Mouse (Mus musculus) kidney, embryonic 15.5 days (tissue): ENCODE results near the gene Fam83f. TPM values are rescaled to one million over a fixed set of nuclear protein-coding genes. Genes with fewer than 3 reads are reported as not detected.

Source experiments
- ATAC-seq: fragments of 200-750 bp; cut with Nextera tagmentation; replicated peaks from 2 replicates; pipeline ENCODE4 v1.8.0; 2017; ENCODE audit warnings: moderate TSS enrichment; ENCODE audit not compliant: low FRiP score
- H3K27ac ChIP-seq: fragments of 300-500 bp; sonication (generic); 2 replicates; pipeline ENCODE4 v1.5.1; 2015; ENCODE audit warnings: mild to moderate bottlenecking, inconsistent platforms
- H3K27me3 ChIP-seq: fragments of 300-500 bp; sonication (generic); 2 replicates; pipeline ENCODE4 v1.6.1; 2015; ENCODE audit warnings: inconsistent platforms
- H3K36me3 ChIP-seq: fragments of 300-500 bp; sonication (generic); 2 replicates; pipeline ENCODE4 v1.6.1; 2015; ENCODE audit warnings: inconsistent platforms
- H3K4me1 ChIP-seq: fragments of 300-500 bp; sonication (generic); 2 replicates; pipeline ENCODE4 v1.6.1; 2015; ENCODE audit warnings: inconsistent platforms
- H3K4me2 ChIP-seq: fragments of 300-500 bp; sonication (generic); 2 replicates; pipeline ENCODE4 v1.6.1; 2015; ENCODE audit warnings: moderate library complexity, mild to moderate bottlenecking, inconsistent platforms
- H3K4me3 ChIP-seq: fragments of 300-500 bp; sonication (generic); replicated peaks from 2 replicates; pipeline ENCODE4 v1.5.1; 2015; ENCODE audit warnings: mild to moderate bottlenecking, inconsistent platforms
- H3K9ac ChIP-seq: fragments of 300-500 bp; sonication (generic); 2 replicates; pipeline ENCODE4 v1.6.1; 2015; ENCODE audit warnings: mild to moderate bottlenecking, inconsistent platforms
- H3K9me3 ChIP-seq: fragments of 300-500 bp; sonication (generic); replicated peaks from 2 replicates; pipeline ENCODE4 v1.6.1; 2016; ENCODE audit warnings: inconsistent platforms
- WGBS: fragments of 180-500 bp; shearing (Covaris S2); methylation state at CpG from one replicate; pipeline ENCODE4 v1.1.7; 2015; ENCODE audit warnings: mixed read lengths; 5-methylcytosine and 5-hydroxymethylcytosine counted together
- polyA plus RNA-seq: library from polyadenylated mRNA; unstranded; fragments of >200 nt; fragmentation: Nextera tagmentation; extraction: Ambion mirVana; gene quantifications from 2 replicates; pipeline ENCODE4 v1.2.1, GENCODE M21; 2015

Gene Fam83f
- polyA plus RNA-seq, result 3.8 and 4.1 TPM in 2 replicates

GRCm38 (mm10) chr15:80671295-80672252, at the start of gene Fam83f:
Gene Fam83f (plus strand): TSS chr15:80671847.
- Histone ChIP-seq H3K27me3 (peaks cover 46% of the 10 kb centered on the region), H3K9ac (peak within 1 kb of the TSS; percentile 41), H3K4me2 (peak within 1 kb of the TSS; percentile 89), H3K9me3 (no peaks in the 10 kb centered on the region; the same call in 1 of the 2 replicates), H3K4me3 (peak within 1 kb of the TSS; percentile 47), H3K4me1 (peaks cover 22% of the 10 kb centered on the region), H3K36me3 (no peaks in the 10 kb centered on the region), H3K27ac (no peak within 1 kb of the TSS)
- ATAC-seq, result peak; percentile 66
- WGBS, result 4% methylated on average over 84 of the region's 85 CpGs

GRCm38 (mm10) chr15:80623171-80623837, 48.3 kb upstream of the Fam83f start:
- no peaks in the 10 kb centered on the region for H3K9me3 ChIP-seq
- 61% methylated on average over 8 of the region's 8 CpGs for WGBS
- peaks cover 7% of the 10 kb centered on the region for H3K4me1 ChIP-seq
- H3K27me3 ChIP-seq, result peaks cover 15% of the 10 kb centered on the region
- H3K36me3 ChIP-seq, result no peaks in the 10 kb centered on the region
- H3K4me3 ChIP-seq, result no peak overlapping the region
- no peak overlapping the region for H3K4me2 ChIP-seq
- ATAC-seq, result 0 out of 2 replicates have a peak, but pooled peaks have one; percentile 58
- H3K27ac ChIP-seq, result no peak overlapping the region
- no peak overlapping the region for H3K9ac ChIP-seq

- Histone ChIP-seq H3K4me3 (no peak overlapping the region), H3K36me3 (no peaks in the 10 kb centered on the region), H3K4me1 (peaks cover 5% of the 10 kb centered on the region), H3K27me3 (peaks cover 5% of the 10 kb centered on the region; the same call in 1 of the 2 replicates), H3K4me2 (no peak overlapping the region), H3K9ac (no peak overlapping the region), H3K27ac (no peak overlapping the region), H3K9me3 (no peaks in the 10 kb centered on the region)
- WGBS, result 59% methylated on average over 6 of the region's 6 CpGs
- no peak for ATAC-seq
These were observed 45.2 kb upstream of the Fam83f start for GRCm38 (mm10) chr15:80626472-80626871.

- no peak for ATAC-seq
- WGBS, result 74% methylated on average over 7 of the region's 7 CpGs
These were observed 41.5 kb upstream of the Fam83f start for GRCm38 (mm10) chr15:80630147-80630546.

GRCm38 (mm10) chr15:80630711-80631110, 40.9 kb upstream of the Fam83f start:
- Histone ChIP-seq H3K27ac (no peak overlapping the region), H3K27me3 (no peaks in the 10 kb centered on the region), H3K9me3 (no peaks in the 10 kb centered on the region), H3K4me1 (peaks cover 10% of the 10 kb centered on the region), H3K4me2 (peak overlapping the region; percentile 33; the same call in 1 of the 2 replicates), H3K4me3 (no peak overlapping the region), H3K9ac (no peak overlapping the region), H3K36me3 (no peaks in the 10 kb centered on the region)
- ATAC-seq, result no peak
- WGBS, result 40% methylated on average over 14 of the region's 14 CpGs

More at GRCm38 (mm10) chr15:80630147-80630546, 41.5 kb upstream of the Fam83f start:
- Histone ChIP-seq H3K4me3 (no peak overlapping the region), H3K9me3 (no peaks in the 10 kb centered on the region), H3K9ac (no peak overlapping the region), H3K27ac (no peak overlapping the region), H3K4me2 (no peak overlapping the region), H3K4me1 (peaks cover 10% of the 10 kb centered on the region), H3K27me3 (no peaks in the 10 kb centered on the region), H3K36me3 (no peaks in the 10 kb centered on the region)

GRCm38 (mm10) chr15:80631311-80631710, 40.3 kb upstream of the Fam83f start:
- Histone ChIP-seq H3K36me3 (no peaks in the 10 kb centered on the region), H3K4me1 (peaks cover 10% of the 10 kb centered on the region), H3K9ac (no peak overlapping the region), H3K27ac (no peak overlapping the region), H3K4me2 (no peak overlapping the region), H3K4me3 (no peak overlapping the region), H3K9me3 (no peaks in the 10 kb centered on the region), H3K27me3 (no peaks in the 10 kb centered on the region)
- no peak for ATAC-seq
- WGBS, result 86% methylated on average over 2 of the region's 2 CpGs

GRCm38 (mm10) chr15:80632280-80632893, 39.3 kb upstream of the Fam83f start:
- Histone ChIP-seq H3K4me1 (peaks cover 10% of the 10 kb centered on the region), H3K9me3 (no peaks in the 10 kb centered on the region), H3K4me3 (no peak overlapping the region), H3K27ac (no peak overlapping the region), H3K27me3 (peaks cover 3% of the 10 kb centered on the region; the same call in 1 of the 2 replicates), H3K9ac (no peak overlapping the region), H3K4me2 (no peak overlapping the region), H3K36me3 (no peaks in the 10 kb centered on the region)
- 85% methylated on average over 13 of the region's 13 CpGs for WGBS
- no peak for ATAC-seq

- peaks cover 3% of the 10 kb centered on the region; the same call in 1 of the 2 replicates for H3K27me3 ChIP-seq
- no peaks in the 10 kb centered on the region for H3K9me3 ChIP-seq
- ATAC-seq, result no peak
- H3K36me3 ChIP-seq, result no peaks in the 10 kb centered on the region
- H3K4me3 ChIP-seq, result no peak overlapping the region
- no peak overlapping the region for H3K9ac ChIP-seq
- WGBS, result 53% methylated on average over 11 of the region's 11 CpGs
- H3K4me2 ChIP-seq, result no peak overlapping the region
- no peak overlapping the region for H3K27ac ChIP-seq
- H3K4me1 ChIP-seq, result peaks cover 16% of the 10 kb centered on the region
These were observed 37.1 kb upstream of the Fam83f start for GRCm38 (mm10) chr15:80634391-80635193.

- ATAC-seq, result no peak
- H3K4me2 ChIP-seq, result no peak overlapping the region
- no peak overlapping the region for H3K4me3 ChIP-seq
- peaks cover 3% of the 10 kb centered on the region; the same call in 1 of the 2 replicates for H3K27me3 ChIP-seq
- no peak overlapping the region for H3K27ac ChIP-seq
- no peak overlapping the region for H3K9ac ChIP-seq
- WGBS, result 46% methylated on average over 13 of the region's 13 CpGs
- no peaks in the 10 kb centered on the region for H3K9me3 ChIP-seq
- no peaks in the 10 kb centered on the region for H3K36me3 ChIP-seq
- peaks cover 12% of the 10 kb centered on the region; the same call in 1 of the 2 replicates for H3K4me1 ChIP-seq
These were observed 34.8 kb upstream of the Fam83f start for GRCm38 (mm10) chr15:80636757-80637372.

GRCm38 (mm10) chr15:80639071-80639702, 32.5 kb upstream of the Fam83f start:
- H3K4me2 ChIP-seq, result no peak overlapping the region
- no peak for ATAC-seq
- peaks cover 8% of the 10 kb centered on the region; the same call in 1 of the 2 replicates for H3K4me1 ChIP-seq
- H3K36me3 ChIP-seq, result no peaks in the 10 kb centered on the region
- WGBS, result 24% methylated on average over 11 of the region's 11 CpGs
- no peak overlapping the region for H3K4me3 ChIP-seq
- no peak overlapping the region for H3K9ac ChIP-seq
- H3K27me3 ChIP-seq, result peaks cover 3% of the 10 kb centered on the region; the same call in 1 of the 2 replicates
- no peaks in the 10 kb centered on the region for H3K9me3 ChIP-seq
- no peak overlapping the region for H3K27ac ChIP-seq
